Mouse (Mus musculus) liver, embryonic 12.5 days (tissue): ENCODE measurements around the gene Cenpj. TPM values are rescaled to one million over a fixed set of nuclear protein-coding genes. Genes with fewer than 3 reads are reported as not detected.

Source experiments
- ATAC-seq: fragments of 200-750 bp; cut with Nextera tagmentation; 2 replicates; pipeline ENCODE4 v1.8.0; 2017; ENCODE audit warnings: moderate number of reproducible peaks, mild to moderate bottlenecking, moderate library complexity
- H3K27ac ChIP-seq: fragments of 300-500 bp; sonication (generic); 2 replicates; pipeline ENCODE4 v1.5.1; 2016; ENCODE audit warnings: mild to moderate bottlenecking
- H3K27me3 ChIP-seq: fragments of 300-500 bp; sonication (generic); replicated peaks from 2 replicates; pipeline ENCODE4 v1.6.1; 2016; ENCODE audit warnings: mild to moderate bottlenecking, moderate library complexity
- H3K36me3 ChIP-seq: fragments of 300-500 bp; sonication (generic); 2 replicates; pipeline ENCODE4 v1.6.1; 2016; ENCODE audit warnings: mild to moderate bottlenecking, moderate library complexity
- H3K4me1 ChIP-seq: fragments of 300-500 bp; sonication (generic); 2 replicates; pipeline ENCODE4 v1.6.1; 2016
- H3K4me2 ChIP-seq: fragments of 300-500 bp; sonication (generic); 2 replicates; pipeline ENCODE4 v1.6.1; 2016; ENCODE audit warnings: mild to moderate bottlenecking, moderate library complexity
- H3K4me3 ChIP-seq: fragments of 300-500 bp; sonication (generic); 2 replicates; pipeline ENCODE4 v1.5.1; 2016; ENCODE audit warnings: mild to moderate bottlenecking, moderate library complexity
- H3K9ac ChIP-seq: fragments of 300-500 bp; sonication (generic); 2 replicates; pipeline ENCODE4 v1.6.1; 2016; ENCODE audit warnings: mild to moderate bottlenecking, moderate library complexity
- H3K9me3 ChIP-seq: fragments of 300-500 bp; sonication (generic); replicated peaks from 2 replicates; pipeline ENCODE4 v1.6.1; 2016; ENCODE audit warnings: mild to moderate bottlenecking, moderate library complexity
- WGBS: fragments of 180-500 bp; shearing (Covaris S2); methylation state at CpG from one replicate; pipeline ENCODE4 v1.1.7; 2016; ENCODE audit not compliant: insufficient replicate concordance; 5-methylcytosine and 5-hydroxymethylcytosine counted together
- polyA plus RNA-seq: library from polyadenylated mRNA; unstranded; fragments of >200 nt; fragmentation: Nextera tagmentation; extraction: Ambion mirVana; gene quantifications from 2 replicates; pipeline ENCODE4 v1.2.1, GENCODE M21; 2016

Cenpj gene
- 6.2 and 7.2 TPM in 2 replicates for polyA plus RNA-seq

- no peaks in the 10 kb centered on the region for H3K36me3 ChIP-seq
- peaks cover 32% of the 10 kb centered on the region for H3K4me1 ChIP-seq
- peak within 1 kb of the TSS; percentile 61 for H3K27ac ChIP-seq
- H3K4me2 ChIP-seq, result peak within 1 kb of the TSS; percentile 87
- under 1% methylated on average over 24 of the region's 24 CpGs for WGBS
- peak; percentile 86 for ATAC-seq
- H3K9me3 ChIP-seq, result no peaks in the 10 kb centered on the region
- peak within 1 kb of the TSS; percentile 75 for H3K9ac ChIP-seq
- H3K4me3 ChIP-seq, result peak within 1 kb of the TSS; percentile 72
- no peaks in the 10 kb centered on the region for H3K27me3 ChIP-seq
These were observed at the start of gene Cenpj, which contains the start of gene Parp4 for GRCm38 (mm10) chr14:56575416-56575815. TSS of gene Cenpj (minus strand) at chr14:56575425. TSS of gene Parp4 (plus strand) at chr14:56575619.

- WGBS, result 81% methylated on average over 8 of the region's 8 CpGs
- peaks cover 18% of the 10 kb centered on the region for H3K36me3 ChIP-seq
- no peak overlapping the region for H3K27ac ChIP-seq
- no peak overlapping the region for H3K9ac ChIP-seq
- H3K4me3 ChIP-seq, result no peak overlapping the region
- no peaks in the 10 kb centered on the region for H3K27me3 ChIP-seq
- H3K4me2 ChIP-seq, result no peak overlapping the region
- peak; percentile 37; the same call in 1 of the 2 replicates for ATAC-seq
- no peaks in the 10 kb centered on the region for H3K4me1 ChIP-seq
- H3K9me3 ChIP-seq, result no peaks in the 10 kb centered on the region
These were observed 45.2 kb upstream of the Cenpj start for GRCm38 (mm10) chr14:56620425-56620824.

- no peak overlapping the region for H3K27ac ChIP-seq
- no peaks in the 10 kb centered on the region for H3K9me3 ChIP-seq
- H3K4me2 ChIP-seq, result no peak overlapping the region
- H3K36me3 ChIP-seq, result peaks cover 31% of the 10 kb centered on the region; the same call in 1 of the 2 replicates
- 64% methylated on average over 1 of the region's 1 CpGs for WGBS
- ATAC-seq, result no peak
- no peaks in the 10 kb centered on the region for H3K4me1 ChIP-seq
- no peak overlapping the region for H3K4me3 ChIP-seq
- no peak overlapping the region for H3K9ac ChIP-seq
- no peaks in the 10 kb centered on the region for H3K27me3 ChIP-seq
These were observed 42.2 kb upstream of the Cenpj start for GRCm38 (mm10) chr14:56617470-56617869.

- Histone ChIP-seq H3K27ac (no peak overlapping the region), H3K4me3 (no peak overlapping the region), H3K4me2 (no peak overlapping the region), H3K4me1 (no peaks in the 10 kb centered on the region), H3K9me3 (no peaks in the 10 kb centered on the region), H3K27me3 (no peaks in the 10 kb centered on the region), H3K36me3 (peaks cover 43% of the 10 kb centered on the region), H3K9ac (no peak overlapping the region)
- 73% methylated on average over 3 of the region's 3 CpGs for WGBS
- ATAC-seq, result no peak
These were observed 38.0 kb upstream of the Cenpj start for GRCm38 (mm10) chr14:56613212-56613611.

GRCm38 (mm10) chr14:56605136-56605535, 29.9 kb upstream of the Cenpj start:
- Histone ChIP-seq H3K4me3 (no peak overlapping the region), H3K4me2 (no peak overlapping the region), H3K27ac (no peak overlapping the region), H3K9me3 (no peaks in the 10 kb centered on the region), H3K4me1 (no peaks in the 10 kb centered on the region), H3K27me3 (no peaks in the 10 kb centered on the region), H3K36me3 (peaks cover 16% of the 10 kb centered on the region), H3K9ac (no peak overlapping the region)
- WGBS, result 67% methylated on average over 4 of the region's 4 CpGs
- ATAC-seq, result no peak

GRCm38 (mm10) chr14:56604438-56604837, 29.2 kb upstream of the Cenpj start:
- no peaks in the 10 kb centered on the region for H3K9me3 ChIP-seq
- H3K27ac ChIP-seq, result no peak overlapping the region
- H3K4me1 ChIP-seq, result no peaks in the 10 kb centered on the region
- H3K27me3 ChIP-seq, result no peaks in the 10 kb centered on the region
- ATAC-seq, result no peak
- 92% methylated on average over 5 of the region's 5 CpGs for WGBS
- no peak overlapping the region for H3K9ac ChIP-seq
- no peak overlapping the region for H3K4me3 ChIP-seq
- H3K36me3 ChIP-seq, result peaks cover 13% of the 10 kb centered on the region
- H3K4me2 ChIP-seq, result no peak overlapping the region

GRCm38 (mm10) chr14:56602069-56602468, 26.8 kb upstream of the Cenpj start:
- H3K9ac ChIP-seq, result no peak overlapping the region
- no peak overlapping the region for H3K27ac ChIP-seq
- 82% methylated on average over 9 of the region's 9 CpGs for WGBS
- H3K9me3 ChIP-seq, result no peaks in the 10 kb centered on the region
- ATAC-seq, result no peak
- peaks cover 15% of the 10 kb centered on the region; the same call in 1 of the 2 replicates for H3K36me3 ChIP-seq
- H3K4me1 ChIP-seq, result no peaks in the 10 kb centered on the region
- H3K4me3 ChIP-seq, result no peak overlapping the region
- H3K4me2 ChIP-seq, result no peak overlapping the region
- H3K27me3 ChIP-seq, result no peaks in the 10 kb centered on the region

GRCm38 (mm10) chr14:56598759-56599158, 23.5 kb upstream of the Cenpj start:
- no peak overlapping the region for H3K9ac ChIP-seq
- WGBS, result 53% methylated on average over 6 of the region's 6 CpGs
- no peak overlapping the region for H3K4me3 ChIP-seq
- H3K9me3 ChIP-seq, result no peaks in the 10 kb centered on the region
- H3K27ac ChIP-seq, result no peak overlapping the region
- H3K4me2 ChIP-seq, result no peak overlapping the region
- peaks cover 34% of the 10 kb centered on the region for H3K36me3 ChIP-seq
- no peak for ATAC-seq
- H3K4me1 ChIP-seq, result no peaks in the 10 kb centered on the region
- H3K27me3 ChIP-seq, result no peaks in the 10 kb centered on the region

- no peaks in the 10 kb centered on the region for H3K9me3 ChIP-seq
- H3K36me3 ChIP-seq, result peaks cover 66% of the 10 kb centered on the region
- H3K27ac ChIP-seq, result no peak overlapping the region
- ATAC-seq, result no peak
- 73% methylated on average over 1 of the region's 1 CpGs for WGBS
- no peak overlapping the region for H3K4me3 ChIP-seq
- H3K9ac ChIP-seq, result no peak overlapping the region
- no peak overlapping the region for H3K4me2 ChIP-seq
- no peaks in the 10 kb centered on the region for H3K4me1 ChIP-seq
- no peaks in the 10 kb centered on the region for H3K27me3 ChIP-seq
These were observed 19.6 kb upstream of the Cenpj start for GRCm38 (mm10) chr14:56594811-56595210.

- H3K9me3 ChIP-seq, result no peaks in the 10 kb centered on the region
- H3K4me2 ChIP-seq, result no peak overlapping the region
- H3K27ac ChIP-seq, result no peak overlapping the region
- WGBS, result 82% methylated on average over 9 of the region's 9 CpGs
- no peak overlapping the region for H3K4me3 ChIP-seq
- no peak for ATAC-seq
- H3K36me3 ChIP-seq, result peaks cover 58% of the 10 kb centered on the region
- no peaks in the 10 kb centered on the region for H3K27me3 ChIP-seq
- no peaks in the 10 kb centered on the region for H3K4me1 ChIP-seq
- H3K9ac ChIP-seq, result no peak overlapping the region
These were observed 17.0 kb upstream of the Cenpj start for GRCm38 (mm10) chr14:56592191-56592590.

- Histone ChIP-seq H3K27ac (no peak overlapping the region), H3K9ac (no peak overlapping the region), H3K36me3 (peaks cover 4% of the 10 kb centered on the region; the same call in 1 of the 2 replicates), H3K9me3 (no peaks in the 10 kb centered on the region), H3K27me3 (no peaks in the 10 kb centered on the region), H3K4me1 (no peaks in the 10 kb centered on the region), H3K4me2 (no peak overlapping the region), H3K4me3 (no peak overlapping the region)
- no peak for ATAC-seq
- WGBS, result 77% methylated on average over 6 of the region's 6 CpGs
These were observed 7.1 kb upstream of the Cenpj start for GRCm38 (mm10) chr14:56582294-56582693.

GRCm38 (mm10) chr14:56581117-56581516, 5.9 kb upstream of the Cenpj start:
- Histone ChIP-seq H3K27me3 (no peaks in the 10 kb centered on the region), H3K36me3 (peaks cover 4% of the 10 kb centered on the region; the same call in 1 of the 2 replicates), H3K4me1 (peaks cover 5% of the 10 kb centered on the region), H3K4me2 (no peak overlapping the region), H3K4me3 (no peak overlapping the region), H3K9me3 (no peaks in the 10 kb centered on the region), H3K27ac (no peak overlapping the region), H3K9ac (no peak overlapping the region)
- 35% methylated on average over 5 of the region's 5 CpGs for WGBS
- ATAC-seq, result no peak

GRCm38 (mm10) chr14:56579011-56579410, 3.8 kb upstream of the Cenpj start:
- H3K27me3 ChIP-seq, result no peaks in the 10 kb centered on the region
- 65% methylated on average over 8 of the region's 8 CpGs for WGBS
- no peak overlapping the region for H3K4me3 ChIP-seq
- no peak overlapping the region for H3K27ac ChIP-seq
- H3K4me2 ChIP-seq, result no peak overlapping the region
- no peaks in the 10 kb centered on the region for H3K36me3 ChIP-seq
- H3K9ac ChIP-seq, result no peak overlapping the region
- ATAC-seq, result no peak
- H3K9me3 ChIP-seq, result no peaks in the 10 kb centered on the region
- peaks cover 20% of the 10 kb centered on the region for H3K4me1 ChIP-seq
